Mouse (Mus musculus): Measurements from ENCODE around the gene As3mt. TPM values are rescaled to one million over a fixed set of nuclear protein-coding genes. Genes with fewer than 3 reads are reported as not detected.
"Not testable (repeated sequence)": the region's sequence is repeated elsewhere in the genome, so short reads cannot be mapped to it uniquely, and the experiment has no call there.

The As3mt gene
- polyA plus RNA-seq, 1 experiment from 2014 or later, result 28.9 TPM

DNA sequence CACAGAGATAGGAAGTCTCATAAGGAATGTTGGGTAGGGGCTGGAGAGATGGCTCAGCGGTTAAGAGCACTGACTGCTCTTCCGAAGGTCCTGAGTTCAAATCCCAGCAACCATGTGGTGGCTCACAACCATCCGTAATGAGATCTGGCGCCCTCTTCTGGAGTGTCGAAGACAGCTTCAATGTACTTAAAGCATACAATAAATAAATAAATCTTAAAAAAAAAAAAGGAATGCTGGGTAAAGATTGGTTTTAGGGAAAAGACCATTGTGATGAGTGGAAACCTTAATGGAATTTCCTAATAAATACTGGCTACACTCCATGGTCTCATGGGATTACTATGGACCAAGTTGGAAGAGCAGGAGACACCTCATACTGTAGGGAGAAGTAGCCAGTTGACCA is 25.4 kb downstream of the As3mt start:
- H3K9me3 ChIP-seq; H3K36me3 ChIP-seq; H3K27ac ChIP-seq; H3K4me2 ChIP-seq; H3K27me3 ChIP-seq (replicated peaks); ATAC-seq (ENCODE audit: insufficient read depth, low FRiP score, low read depth); H3K9ac ChIP-seq; H3K4me1 ChIP-seq; H3K4me3 ChIP-seq (replicated peaks): not testable (repeated sequence)
- 90% methylated on average over 5 of the region's 5 CpGs for WGBS

DNA sequence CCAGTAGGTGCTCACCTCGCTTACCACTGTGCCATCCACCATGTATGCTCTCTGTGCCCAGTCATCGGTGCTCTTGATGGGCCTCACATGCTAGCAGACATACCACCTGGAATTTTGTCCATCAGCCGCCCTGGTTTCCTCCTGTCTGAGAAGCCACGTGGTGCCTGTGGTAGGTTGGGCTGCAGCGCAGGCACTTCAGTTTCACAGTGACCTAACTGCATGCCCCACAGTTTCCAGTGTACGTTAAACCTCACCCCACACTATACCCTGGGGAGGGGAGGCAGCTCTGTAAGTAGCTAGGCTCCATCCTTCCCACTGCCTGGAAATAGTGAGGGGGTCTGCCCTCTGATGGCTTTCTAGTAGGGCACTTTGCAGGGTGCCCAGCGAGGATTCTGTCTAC is 26.4 kb downstream of the As3mt start:
- no peaks in the 10 kb centered on the region for H3K27me3 ChIP-seq (replicated peaks)
- WGBS, result 84% methylated on average over 7 of the region's 7 CpGs

DNA sequence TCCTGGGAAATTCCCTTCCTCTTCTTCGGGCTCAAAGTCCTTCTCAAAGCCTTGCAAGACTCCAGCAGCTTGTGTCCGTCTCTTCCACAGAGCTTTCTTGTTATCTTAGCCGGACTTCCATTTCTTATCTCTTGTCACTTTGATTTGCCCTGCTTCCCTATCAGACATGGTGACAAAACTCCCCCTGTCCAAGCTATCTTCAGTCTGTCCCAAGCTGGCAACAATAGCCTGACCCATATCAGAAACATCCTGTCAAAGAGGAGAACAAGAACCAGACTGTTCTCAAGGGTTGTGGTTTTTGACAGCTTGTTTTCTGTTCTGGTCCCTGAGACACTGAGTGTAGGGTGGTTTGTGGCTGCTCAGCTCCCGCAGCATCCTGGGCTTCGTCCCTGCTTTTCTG is 28.0 kb downstream of the As3mt start:
- 47% methylated on average over 5 of the region's 5 CpGs for WGBS
- Histone ChIP-seq H3K36me3 (no peaks in the 10 kb centered on the region), H3K27ac (no peak overlapping the region), H3K9me3 (no peaks in the 10 kb centered on the region), H3K27me3 (replicated peaks) (no peaks in the 10 kb centered on the region), H3K9ac (no peak overlapping the region), H3K4me2 (no peak overlapping the region), H3K4me1 (no peaks in the 10 kb centered on the region), H3K4me3 (replicated peaks) (no peak overlapping the region)
- ATAC-seq (ENCODE audit: insufficient read depth, low FRiP score, low read depth), result no peak

More for the DNA sequence above, 26.4 kb downstream of the As3mt start:
- ATAC-seq (ENCODE audit: insufficient read depth, low FRiP score, low read depth), result no peak
- no peak overlapping the region for H3K4me2 ChIP-seq
- no peaks in the 10 kb centered on the region for H3K9me3 ChIP-seq
- no peaks in the 10 kb centered on the region for H3K4me1 ChIP-seq
- H3K27ac ChIP-seq, result no peak overlapping the region
- H3K36me3 ChIP-seq, result no peaks in the 10 kb centered on the region
- no peak overlapping the region for H3K9ac ChIP-seq
- H3K4me3 ChIP-seq (replicated peaks), result no peak overlapping the region

DNA sequence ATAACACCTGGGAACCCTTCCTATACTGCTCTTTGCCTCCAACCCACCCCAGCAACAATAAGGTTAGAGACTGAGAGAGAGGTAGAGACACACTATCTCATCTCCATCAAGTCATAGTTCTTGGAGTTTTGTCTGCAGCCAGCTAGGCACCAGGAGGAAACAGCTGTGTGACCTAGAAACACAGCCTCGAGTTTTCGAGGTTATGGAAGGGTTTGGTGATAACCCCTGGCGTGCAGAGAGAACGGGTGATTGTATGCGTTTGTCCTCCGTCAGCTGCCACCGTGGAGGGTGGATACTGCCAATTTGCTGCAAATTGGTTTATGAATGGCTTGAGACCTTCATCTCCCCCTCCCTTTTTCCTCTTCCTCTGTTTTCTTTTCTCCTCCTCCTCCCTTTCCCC is 29.8 kb downstream of the As3mt start:
- H3K36me3 ChIP-seq, result no peaks in the 10 kb centered on the region
- no peaks in the 10 kb centered on the region for H3K4me1 ChIP-seq
- no peaks in the 10 kb centered on the region for H3K27me3 ChIP-seq (replicated peaks)
- no peak overlapping the region for H3K9ac ChIP-seq
- H3K9me3 ChIP-seq, result no peaks in the 10 kb centered on the region
- 63% methylated on average over 7 of the region's 7 CpGs for WGBS
- H3K4me2 ChIP-seq, result no peak overlapping the region
- no peak overlapping the region for H3K27ac ChIP-seq
- no peak for ATAC-seq (ENCODE audit: insufficient read depth, low FRiP score, low read depth)
- H3K4me3 ChIP-seq (replicated peaks), result no peak overlapping the region

DNA sequence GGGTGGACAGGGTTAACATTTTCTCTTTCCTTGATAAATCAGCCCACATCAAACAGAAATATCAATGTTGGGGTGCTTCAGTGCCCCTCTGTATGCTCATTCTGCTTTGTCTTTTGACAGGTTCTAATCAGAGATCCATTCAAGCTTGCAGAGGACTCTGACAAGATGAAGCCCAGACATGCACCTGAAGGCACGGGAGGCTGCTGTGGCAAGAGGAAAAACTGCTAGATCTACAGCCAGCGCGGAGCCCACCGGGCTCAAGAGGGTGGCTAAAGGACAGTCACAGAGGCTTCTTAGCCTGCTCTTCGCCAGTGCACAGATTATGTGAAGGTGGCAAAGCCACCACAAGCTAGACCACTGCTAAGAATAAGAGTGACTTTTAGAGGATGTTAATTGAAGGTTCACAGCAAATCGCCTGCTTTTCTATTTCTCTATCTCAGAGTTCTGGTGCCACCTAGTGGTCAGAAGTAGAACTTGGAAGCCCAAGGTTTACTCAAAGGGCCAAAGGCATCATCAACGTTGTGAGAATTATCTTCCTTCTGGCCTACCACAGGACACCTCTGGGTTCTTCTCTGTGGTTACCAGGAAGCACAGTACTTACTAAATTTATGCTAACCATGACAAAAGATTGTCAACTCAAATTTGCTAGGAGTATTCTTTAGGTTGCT is 33.2 kb downstream of the As3mt start:
- 50% methylated on average over 7 of the region's 7 CpGs for WGBS
- H3K9me3 ChIP-seq, result no peaks in the 10 kb centered on the region
- no peak overlapping the region for H3K9ac ChIP-seq
- H3K36me3 ChIP-seq, result no peaks in the 10 kb centered on the region
- no peaks in the 10 kb centered on the region for H3K27me3 ChIP-seq (replicated peaks)
- no peak overlapping the region for H3K4me2 ChIP-seq
- ATAC-seq (ENCODE audit: insufficient read depth, low FRiP score, low read depth), result no peak
- H3K27ac ChIP-seq, result no peak overlapping the region
- no peaks in the 10 kb centered on the region for H3K4me1 ChIP-seq
- no peak overlapping the region for H3K4me3 ChIP-seq (replicated peaks)

DNA sequence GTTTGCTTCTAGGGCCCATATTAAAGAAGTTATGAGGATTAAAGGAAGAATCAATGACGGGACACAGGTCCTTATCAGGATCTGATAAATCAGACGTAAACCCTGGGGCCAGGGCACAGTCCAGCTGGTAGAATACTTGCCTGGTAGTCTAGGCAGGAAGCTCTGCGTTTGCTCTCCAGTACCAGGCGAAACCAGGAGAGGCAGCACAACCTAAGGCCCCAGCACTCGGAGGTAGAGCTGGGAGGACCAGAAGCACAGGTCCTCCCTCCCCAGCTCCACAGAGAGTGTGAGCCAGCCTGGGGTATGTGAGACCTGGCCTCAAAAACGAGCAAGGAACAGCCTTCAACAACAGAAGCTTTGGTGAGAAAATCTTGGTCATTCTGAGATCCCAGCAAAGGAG is 34.3 kb downstream of the As3mt start:
- no peak overlapping the region for H3K9ac ChIP-seq
- no peaks in the 10 kb centered on the region for H3K36me3 ChIP-seq
- no peak overlapping the region for H3K4me3 ChIP-seq (replicated peaks)
- H3K4me1 ChIP-seq, result no peaks in the 10 kb centered on the region
- no peak overlapping the region for H3K4me2 ChIP-seq
- no peaks in the 10 kb centered on the region for H3K9me3 ChIP-seq
- no peaks in the 10 kb centered on the region for H3K27me3 ChIP-seq (replicated peaks)
- WGBS, result 41% methylated on average over 6 of the region's 6 CpGs
- no peak for ATAC-seq (ENCODE audit: insufficient read depth, low FRiP score, low read depth)
- no peak overlapping the region for H3K27ac ChIP-seq

DNA sequence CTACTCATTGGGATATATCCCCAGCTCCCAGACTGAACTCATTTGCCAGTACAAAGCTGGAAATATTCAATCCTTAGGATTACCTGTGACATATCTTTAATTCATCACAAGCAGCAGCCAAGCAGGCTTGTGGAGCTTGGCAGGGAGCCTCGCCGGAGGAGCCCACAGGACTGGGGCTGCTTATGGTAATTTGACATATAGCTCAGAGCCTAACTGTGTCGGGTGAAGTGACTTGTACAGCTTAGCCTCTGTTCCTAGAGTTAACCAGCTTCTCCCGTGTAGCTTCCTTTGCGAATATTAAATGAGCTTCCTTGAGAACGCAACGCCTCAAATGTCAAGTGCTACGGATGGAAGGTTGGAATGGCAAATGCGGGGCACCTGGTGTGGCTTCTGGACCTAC is 37.4 kb downstream of the As3mt start:
- ATAC-seq (ENCODE audit: insufficient read depth, low FRiP score, low read depth), result no peak
- H3K4me1 ChIP-seq, result no peaks in the 10 kb centered on the region
- H3K36me3 ChIP-seq, result no peaks in the 10 kb centered on the region
- no peaks in the 10 kb centered on the region for H3K27me3 ChIP-seq (replicated peaks)
- H3K4me3 ChIP-seq (replicated peaks), result no peak overlapping the region
- no peak overlapping the region for H3K4me2 ChIP-seq
- WGBS, result 69% methylated on average over 9 of the region's 9 CpGs
- no peak overlapping the region for H3K27ac ChIP-seq
- H3K9me3 ChIP-seq, result no peaks in the 10 kb centered on the region
- H3K9ac ChIP-seq, result no peak overlapping the region

DNA sequence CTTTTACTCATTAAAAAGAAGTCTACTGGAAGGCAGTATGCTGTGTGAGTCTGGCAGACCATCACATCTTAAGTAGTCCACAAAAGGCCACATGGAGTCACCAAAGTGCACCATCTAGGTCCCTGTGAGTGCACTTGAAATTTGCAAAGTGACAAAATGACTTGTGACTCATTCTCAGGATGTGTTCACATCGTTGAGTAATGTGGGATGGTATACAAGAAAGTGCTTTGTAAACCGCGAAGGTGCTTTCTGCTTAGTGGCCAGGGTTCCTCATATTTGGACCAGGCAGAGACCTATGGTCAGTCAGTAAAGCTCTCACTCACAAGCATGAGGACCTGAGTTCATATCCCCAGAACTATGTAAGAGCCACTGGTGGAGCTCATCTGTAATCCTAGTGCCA is 40.5 kb downstream of the As3mt start:
- WGBS, result 86% methylated on average over 3 of the region's 3 CpGs

DNA sequence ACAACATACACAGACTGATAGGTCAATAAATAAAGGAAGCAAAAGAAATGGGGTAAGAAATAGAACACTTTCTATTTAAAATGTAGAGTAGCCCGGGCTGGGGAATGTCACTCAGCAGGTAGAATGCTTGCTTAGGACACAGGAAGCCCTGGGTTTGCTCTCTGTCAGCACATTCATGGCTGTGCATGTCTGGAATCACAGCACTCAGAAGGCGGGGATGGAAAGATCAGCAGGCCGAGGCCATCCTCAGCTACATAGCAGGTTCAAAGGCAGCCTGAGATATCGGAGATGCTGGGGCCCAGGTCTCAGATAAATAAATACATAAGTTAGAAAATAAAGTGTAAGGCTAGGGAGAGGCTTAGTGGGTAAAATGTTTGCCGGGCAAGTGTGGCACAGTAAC is 45.0 kb downstream of the As3mt start:
- ATAC-seq (ENCODE audit: insufficient read depth, low FRiP score, low read depth), result no peak
- Histone ChIP-seq H3K4me2 (no peak overlapping the region), H3K9me3 (no peaks in the 10 kb centered on the region), H3K4me3 (replicated peaks) (no peak overlapping the region), H3K27ac (no peak overlapping the region), H3K36me3 (no peaks in the 10 kb centered on the region), H3K4me1 (no peaks in the 10 kb centered on the region), H3K27me3 (replicated peaks) (no peaks in the 10 kb centered on the region), H3K9ac (no peak overlapping the region)
- 85% methylated on average over 5 of the region's 5 CpGs for WGBS

More for the DNA sequence above, 40.5 kb downstream of the As3mt start:
- no peak overlapping the region for H3K27ac ChIP-seq
- H3K36me3 ChIP-seq, result no peaks in the 10 kb centered on the region
- H3K4me1 ChIP-seq, result no peaks in the 10 kb centered on the region
- no peak overlapping the region for H3K9ac ChIP-seq
- no peak for ATAC-seq (ENCODE audit: insufficient read depth, low FRiP score, low read depth)
- no peak overlapping the region for H3K4me2 ChIP-seq
- H3K27me3 ChIP-seq (replicated peaks), result no peaks in the 10 kb centered on the region
- no peaks in the 10 kb centered on the region for H3K9me3 ChIP-seq
- H3K4me3 ChIP-seq (replicated peaks), result no peak overlapping the region

DNA sequence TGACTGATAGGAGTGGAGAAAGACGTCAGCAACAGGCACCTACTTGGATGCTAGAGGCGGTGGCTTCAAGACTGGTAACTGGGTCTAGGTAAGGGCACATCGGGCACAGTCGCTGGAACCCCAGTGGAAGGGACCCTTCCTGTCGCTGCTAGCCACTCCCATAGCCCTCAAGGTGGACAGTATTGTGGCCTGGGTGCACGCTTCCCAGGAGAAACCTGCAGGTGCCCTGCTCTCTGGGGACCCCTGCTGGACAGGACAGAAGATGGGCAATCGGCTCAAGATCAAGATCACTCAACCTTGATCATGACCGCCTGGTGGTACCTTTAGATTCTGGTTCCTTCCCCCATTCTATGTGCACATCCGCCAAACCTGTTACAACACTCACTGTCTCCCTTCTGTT is 47.8 kb downstream of the As3mt start:
- Histone ChIP-seq H3K4me1 (no peaks in the 10 kb centered on the region), H3K9ac (no peak overlapping the region), H3K4me2 (no peak overlapping the region), H3K36me3 (no peaks in the 10 kb centered on the region), H3K27ac (no peak overlapping the region), H3K9me3 (no peaks in the 10 kb centered on the region), H3K4me3 (replicated peaks) (no peak overlapping the region), H3K27me3 (replicated peaks) (no peaks in the 10 kb centered on the region)
- 48% methylated on average over 9 of the region's 9 CpGs for WGBS
- no peak for ATAC-seq (ENCODE audit: insufficient read depth, low FRiP score, low read depth)

DNA sequence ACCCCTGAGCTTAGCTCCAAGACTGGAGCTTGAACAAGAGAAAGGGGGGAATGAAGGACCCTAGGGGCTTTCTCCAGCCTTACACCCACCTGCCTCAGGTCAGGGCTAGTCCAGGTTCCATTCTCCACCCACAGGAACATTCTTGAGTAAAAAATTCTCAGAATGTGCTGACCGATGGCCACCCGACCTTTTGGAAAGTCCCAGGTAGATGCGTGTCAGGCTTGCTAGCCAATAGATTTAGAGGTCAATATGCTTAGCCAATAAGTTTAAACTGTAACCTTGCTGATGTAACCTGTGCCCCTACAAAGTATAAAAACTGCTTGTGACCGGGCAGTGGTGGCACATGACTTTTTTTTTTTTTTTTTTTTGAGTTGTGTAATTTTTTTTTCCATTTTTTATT is 49.0 kb downstream of the As3mt start:
- Histone ChIP-seq H3K4me1 (no peaks in the 10 kb centered on the region), H3K27me3 (replicated peaks) (no peaks in the 10 kb centered on the region), H3K4me3 (replicated peaks) (no peak overlapping the region), H3K4me2 (no peak overlapping the region), H3K9me3 (no peaks in the 10 kb centered on the region), H3K9ac (no peak overlapping the region), H3K36me3 (no peaks in the 10 kb centered on the region), H3K27ac (no peak overlapping the region)
- ATAC-seq (ENCODE audit: insufficient read depth, low FRiP score, low read depth), result no peak
- WGBS, result 89% methylated on average over 4 of the region's 4 CpGs

DNA sequence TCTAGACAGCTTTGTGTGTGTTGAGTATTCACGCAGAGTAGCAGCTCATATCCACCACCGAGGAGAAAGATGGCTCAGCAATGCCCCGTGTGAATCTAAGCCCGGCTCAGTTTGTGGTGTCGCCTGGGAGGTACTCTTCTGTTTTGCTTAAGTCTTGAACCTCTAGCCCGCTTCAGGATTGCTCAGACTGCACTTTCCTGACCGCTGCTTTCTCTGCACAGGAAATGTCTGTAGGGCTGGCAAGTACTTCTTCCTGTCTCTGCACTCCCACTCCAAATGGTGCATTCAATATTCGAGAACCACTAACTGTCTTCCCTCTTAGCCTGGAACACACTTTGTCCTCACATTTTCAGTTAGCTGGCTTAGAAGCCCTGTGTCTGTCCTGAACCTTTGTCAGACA is 51.8 kb downstream of the As3mt start:
- 0 out of 2 replicates have a peak overlapping the region, but pooled peaks have one; percentile 7 for H3K27ac ChIP-seq
- WGBS, result 62% methylated on average over 8 of the region's 8 CpGs
- H3K4me2 ChIP-seq, result no peak overlapping the region
- H3K36me3 ChIP-seq, result no peaks in the 10 kb centered on the region
- H3K9me3 ChIP-seq, result no peaks in the 10 kb centered on the region
- peaks cover 13% of the 10 kb centered on the region for H3K4me1 ChIP-seq
- no peak for ATAC-seq (ENCODE audit: insufficient read depth, low FRiP score, low read depth)
- no peak overlapping the region for H3K4me3 ChIP-seq (replicated peaks)
- H3K9ac ChIP-seq, result no peak overlapping the region
- peaks cover 9% of the 10 kb centered on the region for H3K27me3 ChIP-seq (replicated peaks)

DNA sequence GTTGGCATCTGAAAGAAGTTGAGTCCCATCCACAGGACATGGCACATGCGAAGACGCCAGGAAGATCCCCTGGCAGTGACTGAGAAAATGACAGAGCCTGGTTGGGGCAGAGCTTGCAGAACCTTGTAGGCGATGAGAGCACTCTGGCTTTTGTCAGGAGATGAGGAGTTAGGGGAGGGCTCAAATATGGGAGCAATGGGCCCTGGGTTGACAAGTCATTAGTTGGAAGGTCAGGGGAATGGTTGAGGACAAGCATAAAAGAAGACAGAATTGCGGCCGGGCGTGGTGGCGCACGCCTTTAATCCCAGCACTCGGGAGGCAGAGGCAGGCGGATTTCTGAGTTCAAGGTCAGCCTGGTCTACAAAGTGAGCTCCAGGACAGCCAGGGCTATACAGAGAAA is 52.7 kb downstream of the As3mt start:
- not testable (repeated sequence) for H3K27ac ChIP-seq
- 88% methylated on average over 10 of the region's 10 CpGs for WGBS

More for the DNA sequence above, 52.7 kb downstream of the As3mt start:
- not testable (repeated sequence) for H3K4me2 ChIP-seq; H3K9ac ChIP-seq; H3K4me3 ChIP-seq (replicated peaks); H3K36me3 ChIP-seq; H3K9me3 ChIP-seq; ATAC-seq (ENCODE audit: insufficient read depth, low FRiP score, low read depth)
- H3K4me1 ChIP-seq, result peaks cover 13% of the 10 kb centered on the region
- peaks cover 16% of the 10 kb centered on the region for H3K27me3 ChIP-seq (replicated peaks)
